Mouse (Mus musculus): ENCODE measurements around the gene Naxd. TPM values are rescaled to one million over a fixed set of nuclear protein-coding genes. Genes with fewer than 3 reads are reported as not detected.
A peak's percentile ranks its signal among the peaks of the same experiment; 100 is the strongest.
"Not testable (repeated sequence)": the region's sequence is repeated elsewhere in the genome, so short reads cannot be mapped to it uniquely, and the experiment has no call there.

Gene Naxd
- polyA plus RNA-seq, 1 experiment from 2014 or later = 152 TPM

- Histone ChIP-seq H3K4me3 (peak overlapping the region; percentile 20), H3K9me3 (replicated peaks) (no peaks in the 10 kb centered on the region), H3K27ac (no peak overlapping the region), H3K27me3 (peaks cover 83% of the 10 kb centered on the region), H3K4me1 (peaks cover 27% of the 10 kb centered on the region), H3K36me3 (ENCODE audit: poor library complexity, severe bottlenecking) (no peaks in the 10 kb centered on the region), H3K9ac (no peak overlapping the region), H3K4me2 (peak overlapping the region; percentile 98)
- no peak for ATAC-seq
- 6% methylated on average over 24 of the region's 24 CpGs for WGBS
These were observed 20.7 kb upstream of the Naxd start for GRCm38 (mm10) chr8:11476338-11477177.

- no peaks in the 10 kb centered on the region for H3K36me3 ChIP-seq (ENCODE audit: poor library complexity, severe bottlenecking)
- peak overlapping the region; percentile 20 for H3K4me3 ChIP-seq
- H3K27ac ChIP-seq = no peak overlapping the region
- no peak overlapping the region for H3K9ac ChIP-seq
- no peaks in the 10 kb centered on the region for H3K9me3 ChIP-seq (replicated peaks)
- ATAC-seq = no peak
- WGBS = 3% methylated on average over 9 of the region's 9 CpGs
- peaks cover 89% of the 10 kb centered on the region for H3K27me3 ChIP-seq
- H3K4me1 ChIP-seq = peaks cover 27% of the 10 kb centered on the region
- H3K4me2 ChIP-seq = peak overlapping the region; percentile 98
These were observed 20.1 kb upstream of the Naxd start for GRCm38 (mm10) chr8:11477178-11477553.

GRCm38 (mm10) chr8:11477811-11478761 lies 19.2 kb upstream of the Naxd start, which contains the start of gene Rab20:
Rab20 (minus strand) TSS chr8:11478710.
- Histone ChIP-seq H3K9ac (peak within 1 kb of the TSS; percentile 58), H3K4me1 (peaks cover 27% of the 10 kb centered on the region), H3K4me3 (peak within 1 kb of the TSS; percentile 50), H3K9me3 (replicated peaks) (no peaks in the 10 kb centered on the region), H3K4me2 (peak within 1 kb of the TSS; percentile 98), H3K27ac (no peak within 1 kb of the TSS), H3K27me3 (peaks cover 90% of the 10 kb centered on the region), H3K36me3 (ENCODE audit: poor library complexity, severe bottlenecking) (no peaks in the 10 kb centered on the region)
- ATAC-seq = peak; percentile 89
- WGBS = under 1% methylated on average over 65 of the region's 69 CpGs

- Histone ChIP-seq H3K4me1 (peaks cover 27% of the 10 kb centered on the region), H3K4me2 (peak overlapping the region; percentile 98), H3K27me3 (peaks cover 81% of the 10 kb centered on the region), H3K36me3 (ENCODE audit: poor library complexity, severe bottlenecking) (no peaks in the 10 kb centered on the region), H3K27ac (no peak overlapping the region), H3K9ac (no peak overlapping the region), H3K9me3 (replicated peaks) (no peaks in the 10 kb centered on the region), H3K4me3 (peak overlapping the region; percentile 50)
- peak; percentile 40 for ATAC-seq
- WGBS = 2% methylated on average over 23 of the region's 23 CpGs
These were observed 18.3 kb upstream of the Naxd start for GRCm38 (mm10) chr8:11478807-11479527.

GRCm38 (mm10) chr8:11479591-11479990 lies 17.7 kb upstream of the Naxd start:
- Histone ChIP-seq H3K9ac (no peak overlapping the region), H3K27me3 (peaks cover 75% of the 10 kb centered on the region), H3K4me3 (no peak overlapping the region), H3K4me2 (no peak overlapping the region), H3K4me1 (peaks cover 27% of the 10 kb centered on the region), H3K36me3 (ENCODE audit: poor library complexity, severe bottlenecking) (no peaks in the 10 kb centered on the region), H3K9me3 (replicated peaks) (no peaks in the 10 kb centered on the region), H3K27ac (no peak overlapping the region)
- 8% methylated on average over 14 of the region's 14 CpGs for WGBS
- no peak for ATAC-seq

- ATAC-seq = no peak
- Histone ChIP-seq H3K27me3 (peaks cover 54% of the 10 kb centered on the region), H3K4me3 (no peak overlapping the region), H3K9me3 (replicated peaks) (no peaks in the 10 kb centered on the region), H3K36me3 (ENCODE audit: poor library complexity, severe bottlenecking) (no peaks in the 10 kb centered on the region), H3K9ac (no peak overlapping the region), H3K27ac (no peak overlapping the region), H3K4me2 (no peak overlapping the region), H3K4me1 (peaks cover 20% of the 10 kb centered on the region)
- 63% methylated on average over 3 of the region's 3 CpGs for WGBS
These were observed 15.4 kb upstream of the Naxd start for GRCm38 (mm10) chr8:11481876-11482275.

- ATAC-seq = no peak
- peaks cover 15% of the 10 kb centered on the region for H3K4me1 ChIP-seq
- 74% methylated on average over 3 of the region's 3 CpGs for WGBS
These were observed 14.8 kb upstream of the Naxd start for GRCm38 (mm10) chr8:11482537-11482936.

GRCm38 (mm10) chr8:11486142-11486541 lies 11.2 kb upstream of the Naxd start:
- Histone ChIP-seq H3K4me1 (no peaks in the 10 kb centered on the region), H3K4me3 (no peak overlapping the region), H3K9ac (no peak overlapping the region), H3K4me2 (no peak overlapping the region), H3K27ac (no peak overlapping the region), H3K36me3 (ENCODE audit: poor library complexity, severe bottlenecking) (no peaks in the 10 kb centered on the region), H3K9me3 (replicated peaks) (no peaks in the 10 kb centered on the region), H3K27me3 (peaks cover 31% of the 10 kb centered on the region)
- 26% methylated on average over 7 of the region's 7 CpGs for WGBS
- peak; percentile 48; the same call in 1 of the 2 replicates for ATAC-seq

More at GRCm38 (mm10) chr8:11482537-11482936, 14.8 kb upstream of the Naxd start:
- Histone ChIP-seq H3K9me3 (replicated peaks) (no peaks in the 10 kb centered on the region), H3K4me3 (no peak overlapping the region), H3K9ac (no peak overlapping the region), H3K36me3 (ENCODE audit: poor library complexity, severe bottlenecking) (no peaks in the 10 kb centered on the region), H3K27ac (no peak overlapping the region), H3K27me3 (peaks cover 51% of the 10 kb centered on the region), H3K4me2 (no peak overlapping the region)

- 73% methylated on average over 4 of the region's 4 CpGs for WGBS
- Histone ChIP-seq H3K27ac (no peak overlapping the region), H3K4me3 (no peak overlapping the region), H3K9ac (no peak overlapping the region), H3K27me3 (peaks cover 27% of the 10 kb centered on the region), H3K4me2 (no peak overlapping the region), H3K4me1 (no peaks in the 10 kb centered on the region), H3K9me3 (replicated peaks) (no peaks in the 10 kb centered on the region), H3K36me3 (ENCODE audit: poor library complexity, severe bottlenecking) (no peaks in the 10 kb centered on the region)
- ATAC-seq = no peak
These were observed 10.1 kb upstream of the Naxd start for GRCm38 (mm10) chr8:11487229-11487628.

- 88% methylated on average over 2 of the region's 2 CpGs for WGBS
- H3K9ac ChIP-seq; H3K4me3 ChIP-seq; H3K4me2 ChIP-seq; H3K36me3 ChIP-seq (ENCODE audit: poor library complexity, severe bottlenecking); H3K4me1 ChIP-seq; H3K27ac ChIP-seq; H3K9me3 ChIP-seq (replicated peaks); ATAC-seq: not testable (repeated sequence)
- peaks cover 35% of the 10 kb centered on the region for H3K27me3 ChIP-seq
These were observed 5.0 kb upstream of the Naxd start for GRCm38 (mm10) chr8:11492340-11492739.

GRCm38 (mm10) chr8:11498281-11498680 lies 975 bp downstream of the Naxd start:
- H3K9ac ChIP-seq = peak overlapping the region; percentile 88
- H3K36me3 ChIP-seq (ENCODE audit: poor library complexity, severe bottlenecking) = peaks cover 11% of the 10 kb centered on the region
- WGBS = 79% methylated on average over 12 of the region's 12 CpGs
- H3K4me1 ChIP-seq = peaks cover 27% of the 10 kb centered on the region
- peak overlapping the region; percentile 80 for H3K4me2 ChIP-seq
- peak overlapping the region; percentile 93 for H3K4me3 ChIP-seq
- no peaks in the 10 kb centered on the region for H3K9me3 ChIP-seq (replicated peaks)
- H3K27me3 ChIP-seq = peaks cover 14% of the 10 kb centered on the region
- ATAC-seq = no peak
- no peak overlapping the region for H3K27ac ChIP-seq
